Mouse (Mus musculus) kidney, embryonic 16.5 days (tissue): Measurements from ENCODE around the gene Cabcoco1. TPM values are rescaled to one million over a fixed set of nuclear protein-coding genes. Genes with fewer than 3 reads are reported as not detected.

Experiments used
- polyA plus RNA-seq: library from polyadenylated mRNA; unstranded; fragments of >200 nt; fragmentation: Nextera tagmentation; extraction: Ambion mirVana; gene quantifications from 2 replicates; pipeline ENCODE4 v1.2.1, GENCODE M21; 2015

Gene Cabcoco1
- polyA plus RNA-seq, 1 experiment from 2014 or later: 8.6 TPM

Other genes starting within 250 kb of the Cabcoco1 start
- gene Tmem26, start 181.8 kb upstream of the Cabcoco1 start, polyA plus RNA-seq: 8.3 and 8.9 TPM in 2 replicates